Mouse (Mus musculus) inflammation-experienced regulatory T-cells (primary cell): ENCODE measurements around the gene Nsd1. TPM values are rescaled to one million over a fixed set of nuclear protein-coding genes. Genes with fewer than 3 reads are reported as not detected.

ENCODE experiments used
- polyA plus RNA-seq, 2 experiments: library from polyadenylated mRNA; unstranded; fragments of 100-300 nt; shearing (Covaris generic); gene quantifications; one replicate each; pipeline ENCODE4 v1.2.1; 2017

The Nsd1 gene
- 10 to 100 TPM; 61.8 to 69.0 TPM for polyA plus RNA-seq

DNA sequence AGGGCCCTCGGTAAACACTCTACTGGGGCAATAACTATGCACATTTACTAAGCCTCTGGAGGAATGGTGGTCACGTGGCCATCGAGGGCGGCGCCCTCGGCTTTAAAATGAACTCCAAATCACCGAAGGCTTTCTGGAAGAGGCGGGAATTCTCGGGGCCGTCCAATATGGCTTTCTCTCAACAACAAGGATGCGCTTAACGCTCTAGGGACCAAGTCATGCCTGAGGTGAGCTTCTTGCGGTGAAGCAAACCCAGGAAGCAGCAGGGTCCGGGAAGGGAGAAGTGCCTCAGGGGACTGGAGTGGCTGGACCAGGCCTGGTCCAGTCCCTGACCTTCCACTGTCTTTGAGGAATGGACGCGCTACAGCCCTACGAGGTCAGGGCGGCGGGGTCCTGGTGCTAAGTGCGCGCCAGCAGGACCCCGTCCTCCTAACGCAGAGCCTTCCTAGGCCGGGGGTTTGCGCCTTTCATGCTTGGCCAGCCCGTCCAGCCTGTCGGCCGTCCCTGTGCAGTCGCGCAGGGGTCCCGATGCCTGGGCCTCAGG is at the start of gene Nsd1:
TSS of gene Nsd1 (plus strand) at position 134 of the 544 bp plus-strand sequence.

DNA sequence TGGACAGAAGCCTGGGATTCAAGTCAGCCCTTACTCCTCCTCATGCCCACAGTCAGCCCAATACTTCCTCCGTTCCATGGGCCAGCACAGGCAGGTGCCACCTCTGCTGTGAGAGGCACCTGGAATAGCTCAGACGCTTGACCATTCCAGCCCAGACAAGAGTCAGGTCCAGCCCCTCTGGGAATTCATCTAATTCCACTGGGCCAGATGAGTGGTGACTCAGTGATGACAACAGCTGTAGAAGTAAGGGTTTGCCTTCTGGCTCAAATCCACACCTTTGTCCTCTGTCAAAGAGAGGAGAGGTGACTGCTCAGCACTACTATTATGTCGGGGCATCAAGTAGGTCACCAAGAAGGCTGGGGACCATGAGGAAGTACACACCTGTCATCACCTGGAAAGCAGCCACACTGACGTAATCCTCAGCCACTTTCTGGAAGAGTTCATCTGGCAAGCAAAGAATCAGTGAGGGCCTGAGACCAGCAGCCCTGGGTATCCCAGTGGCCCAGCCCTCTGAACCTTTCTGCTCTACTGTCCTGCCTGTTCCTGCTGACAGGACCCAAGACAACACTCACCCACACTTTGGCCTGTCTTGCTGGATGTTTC is 110.5 kb downstream of the Nsd1 start, which contains the start of gene Prelid1:
TSS of gene Prelid1 (plus strand) at position 570 of the 603 bp plus-strand sequence.

DNA sequence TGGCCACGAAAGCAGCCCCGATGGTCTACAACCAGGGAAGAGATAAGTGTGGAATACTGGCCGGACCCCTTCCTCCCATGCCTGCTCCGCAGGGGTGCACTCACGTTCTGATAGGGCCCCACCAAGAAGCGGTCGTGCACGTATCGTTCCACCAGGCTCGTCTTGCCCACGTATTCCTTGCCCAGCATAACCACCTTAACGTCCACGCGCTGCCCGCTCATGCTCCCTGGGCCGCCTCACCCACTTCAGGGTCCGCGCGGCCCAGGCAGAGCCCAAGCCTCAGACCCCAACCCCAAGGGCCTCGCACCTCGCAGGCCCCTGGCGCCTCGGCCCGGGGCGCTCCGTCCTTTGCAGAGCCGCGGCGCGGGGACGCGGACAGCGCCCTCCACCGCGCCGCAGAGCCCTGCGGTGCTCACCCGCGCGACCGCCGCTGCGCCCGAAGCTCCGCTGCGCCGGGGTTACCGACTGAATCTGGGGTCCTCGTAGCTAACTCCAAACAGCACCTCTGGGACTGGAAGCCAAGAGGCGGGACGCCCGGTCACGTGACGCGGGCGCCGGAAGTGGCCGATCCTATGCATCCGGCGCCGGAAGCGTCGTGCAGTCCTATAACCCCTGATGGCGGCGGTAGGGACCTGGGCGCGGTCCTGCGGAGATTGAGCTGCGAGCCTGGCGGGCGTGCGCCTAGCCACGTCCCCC is 112.0 kb downstream of the Nsd1 start, which contains the start of gene Rab24:
TSS of gene Rab24 (minus strand) at position 513 of the 696 bp plus-strand sequence.

DNA sequence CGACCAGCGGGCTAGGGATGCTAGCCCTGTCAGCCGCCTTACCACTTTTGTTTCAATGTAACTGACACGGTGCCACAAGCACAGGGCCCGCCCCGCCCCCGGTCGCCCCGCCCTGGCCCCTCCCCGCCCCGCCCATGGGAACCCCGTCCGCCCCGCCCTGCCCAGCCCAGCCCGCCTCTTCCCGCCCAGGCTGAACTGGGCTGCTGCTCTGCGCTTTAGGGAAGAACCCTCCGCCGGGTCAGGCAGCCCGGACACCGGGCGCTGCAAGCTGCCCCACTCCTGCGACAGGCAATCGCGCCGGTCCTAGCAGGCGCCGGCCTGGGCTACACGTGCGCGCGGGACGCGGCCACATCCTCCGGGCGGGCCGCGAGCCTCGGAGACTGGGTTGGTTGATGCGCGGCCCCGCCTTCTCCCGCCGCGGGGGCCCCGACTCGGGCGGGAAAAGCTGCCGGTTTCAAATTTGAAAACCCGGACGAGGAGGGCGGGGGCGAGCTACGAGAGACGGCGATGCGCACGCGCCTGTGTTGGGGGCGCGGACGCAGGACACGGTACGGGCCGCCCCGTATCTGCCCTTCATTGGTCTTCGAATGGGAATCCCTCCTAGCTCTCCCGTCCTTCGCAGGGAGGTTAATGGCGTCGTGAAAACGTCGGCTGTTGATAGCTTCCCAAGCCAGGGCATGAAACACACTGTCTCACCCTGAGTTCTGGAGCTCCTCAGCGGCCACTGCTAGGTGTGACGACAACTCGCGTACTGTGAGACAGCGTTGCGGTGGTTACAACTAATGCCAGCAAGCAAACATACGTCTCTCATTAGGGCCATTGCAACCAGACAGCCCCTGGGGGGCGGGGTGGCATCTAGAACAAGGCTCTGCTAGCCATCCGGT is 120.3 kb downstream of the Nsd1 start, which contains the start of gene Mxd3:
TSS of gene Mxd3 (minus strand) at position 141 of the 884 bp plus-strand sequence.

DNA sequence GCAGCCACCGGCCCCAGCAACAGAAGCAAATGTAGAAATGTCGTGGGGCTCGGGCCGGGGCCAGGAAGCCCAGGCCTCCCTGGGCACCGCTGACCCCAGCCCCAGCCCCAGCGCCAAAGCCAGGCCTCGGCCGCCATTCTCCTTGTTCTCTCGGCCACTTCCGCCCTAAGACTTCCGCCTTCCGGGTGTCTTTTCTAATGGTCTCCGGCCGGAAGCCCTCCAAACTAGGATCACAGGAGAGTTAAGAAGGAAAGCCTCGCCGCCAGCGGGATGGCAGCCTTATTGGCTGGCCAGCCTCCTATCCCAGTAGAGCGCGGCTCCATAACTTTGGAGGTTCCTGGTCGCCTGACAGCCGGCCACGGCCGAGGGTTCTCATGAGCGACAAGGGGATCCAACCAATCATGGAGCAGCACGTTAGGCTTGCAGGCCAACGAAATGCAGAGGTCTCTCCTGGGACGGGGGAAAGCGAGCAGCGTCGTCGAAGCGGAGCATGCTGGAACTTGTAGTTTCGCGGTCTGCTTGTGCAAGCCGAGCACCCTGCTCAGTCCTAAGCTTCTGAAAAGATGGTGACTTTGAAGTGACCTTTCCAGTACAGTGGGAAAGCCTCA is 153.0 kb downstream of the Nsd1 start, which contains the start of gene Lman2:
TSS of gene Lman2 (minus strand) at position 331 of the 608 bp plus-strand sequence.

Other genes with a start within 250 kb of the Nsd1 start
- 1 to 10 TPM; 1.1 to 1.9 TPM for gene Hk3, start 188.4 kb upstream of the Nsd1 start, polyA plus RNA-seq
- gene Uimc1, start 109.5 kb upstream of the Nsd1 start, polyA plus RNA-seq: 10 to 100 TPM; 68.0 to 80.8 TPM
- 10 to 100 TPM; 30.6 to 35.8 TPM for gene Zfp346, start 104.5 kb upstream of the Nsd1 start, polyA plus RNA-seq
- not detected for gene Gm17617, start 76.2 kb upstream of the Nsd1 start, polyA plus RNA-seq
- not detected for gene Fgfr4, start 57.1 kb upstream of the Nsd1 start, polyA plus RNA-seq
- 100 to 1,000 TPM; 286 to 289 TPM for gene Prelid1, start 110.7 kb downstream of the Nsd1 start, polyA plus RNA-seq
- 100 to 1,000 TPM; 157 to 162 TPM for gene Rab24, start 112.2 kb downstream of the Nsd1 start, polyA plus RNA-seq
- 1 to 10 TPM in 1 of 2 experiments, under 1 TPM in 1; 0.51 to 1.2 TPM for gene Mxd3, start 120.0 kb downstream of the Nsd1 start, polyA plus RNA-seq
- 100 to 1,000 TPM; 138 to 149 TPM for gene Lman2, start 153.0 kb downstream of the Nsd1 start, polyA plus RNA-seq
- gene Rgs14, start 159.9 kb downstream of the Nsd1 start, polyA plus RNA-seq: 100 to 1,000 TPM; 144 to 172 TPM
- under 1 TPM; 0.05 to 0.13 TPM for gene Slc34a1, start 188.4 kb downstream of the Nsd1 start, polyA plus RNA-seq
- not detected for gene Pfn3, start 205.4 kb downstream of the Nsd1 start, polyA plus RNA-seq
- gene F12, start 217.0 kb downstream of the Nsd1 start, polyA plus RNA-seq: not detected
- 100 to 1,000 TPM; 281 to 356 TPM for gene Grk6, start 235.3 kb downstream of the Nsd1 start, polyA plus RNA-seq